Mouse (Mus musculus): ENCODE measurements at regions not wholly inside any gene's neighbourhood (a gene's known extent, or its start where the extent isn't known, plus 50 kb on each side); places are given as distances from the start of the nearest gene placed in this dataset.
"Not testable (repeated sequence)": the region's sequence is repeated elsewhere in the genome, so short reads cannot be mapped to it uniquely, and the experiment has no call there.

- DNase-seq (ENCODE audit: low spot score), result no peak
Observed at GRCm38 (mm10) chr11:52460190-52460780, 64.1 kb downstream of the 9530068E07Rik start.

- DNase-seq (ENCODE audit: low spot score), result not testable (repeated sequence)
Observed at GRCm38 (mm10) chr11:52471128-52471527, 74.9 kb downstream of the 9530068E07Rik start.

DNA sequence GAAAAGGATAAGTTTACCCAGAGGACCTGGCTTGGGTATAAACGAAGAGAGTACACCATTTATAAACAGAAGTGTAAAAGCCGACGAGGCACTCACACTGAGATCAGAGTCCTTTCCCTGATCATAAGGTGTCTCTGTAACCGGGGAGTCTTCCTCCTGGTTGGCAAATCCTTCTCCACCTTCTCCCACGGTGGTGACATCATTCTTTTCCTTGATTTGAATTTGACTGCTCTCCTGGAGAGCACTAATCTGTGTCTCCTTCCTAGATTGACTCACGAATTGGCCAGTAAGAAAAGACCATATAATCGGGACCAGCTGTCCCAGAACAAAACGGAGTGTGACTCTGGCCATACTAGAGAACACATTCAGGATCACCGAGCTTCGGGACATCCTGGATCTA lies 83.9 kb downstream of the 9530068E07Rik start:
- not testable (repeated sequence) for DNase-seq (ENCODE audit: low spot score)

GRCm38 (mm10) chr11:52480694-52481093 lies 84.5 kb downstream of the 9530068E07Rik start:
- not testable (repeated sequence) for DNase-seq (ENCODE audit: low spot score)

GRCm38 (mm10) chr11:52483534-52483933 lies 87.3 kb downstream of the 9530068E07Rik start:
- not testable (repeated sequence) for DNase-seq (ENCODE audit: low spot score)

- DNase-seq (ENCODE audit: low spot score), result not testable (repeated sequence)
Observed at GRCm38 (mm10) chr11:52488538-52488937, 92.3 kb downstream of the 9530068E07Rik start.

DNA sequence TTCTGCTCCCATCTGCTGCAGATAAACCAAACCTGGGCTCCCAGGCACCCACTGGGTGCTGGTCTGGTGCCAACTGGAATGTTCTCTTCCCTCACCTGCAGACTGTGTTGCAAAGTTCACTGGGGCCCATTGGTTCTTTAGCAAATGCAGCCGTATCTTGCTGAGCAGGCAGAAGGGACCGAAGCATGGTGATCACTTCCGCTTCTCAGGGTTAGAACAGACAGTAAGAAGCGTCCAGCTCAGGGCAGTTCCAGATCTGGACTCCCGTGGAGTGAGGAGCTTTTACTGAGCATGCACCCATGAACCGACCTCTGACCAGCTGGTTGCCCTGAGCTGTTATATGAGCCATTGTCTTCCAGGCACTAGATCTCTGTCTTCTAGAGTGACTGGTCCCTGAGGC lies 97.1 kb downstream of the 9530068E07Rik start:
- DNase-seq (ENCODE audit: low spot score), result no peak

GRCm38 (mm10) chr11:52496908-52497307 lies 100.7 kb downstream of the 9530068E07Rik start:
- no peak for DNase-seq (ENCODE audit: low spot score)

DNA sequence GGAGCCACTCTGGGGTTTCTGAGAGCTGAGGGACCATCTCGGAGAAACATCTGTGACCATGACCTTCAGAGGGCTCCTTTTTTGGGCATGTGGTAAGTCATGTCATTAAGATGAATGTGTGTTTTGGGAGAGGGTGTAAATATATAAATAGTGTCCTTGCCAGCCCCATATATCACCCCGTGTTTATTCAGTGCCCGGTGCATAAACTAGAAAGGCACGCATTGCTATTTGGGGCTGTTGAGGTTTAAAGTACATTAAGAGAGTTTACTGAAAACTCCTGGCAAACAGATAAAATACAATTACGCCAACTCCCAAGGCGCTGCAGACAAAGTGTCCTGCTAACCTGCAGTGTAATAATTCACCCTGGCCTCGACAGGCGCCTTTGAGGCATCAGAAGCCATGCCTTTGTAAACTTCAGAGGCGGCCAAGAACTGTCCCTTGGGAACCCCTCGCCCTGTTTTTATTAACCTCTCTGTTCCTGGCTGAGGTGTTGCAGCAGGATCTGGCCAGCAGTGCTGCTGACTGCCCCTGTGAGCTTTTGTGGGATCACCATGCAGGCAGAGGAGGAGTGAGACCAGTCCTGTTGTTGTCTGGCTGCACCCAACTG lies 106.6 kb downstream of the 9530068E07Rik start:
- no peak for DNase-seq (ENCODE audit: low spot score)

- DNase-seq (ENCODE audit: low spot score), result no peak
Observed at GRCm38 (mm10) chr11:52511831-52512297, 115.6 kb downstream of the 9530068E07Rik start.

- DNase-seq (ENCODE audit: low spot score), result peak; percentile 60
Observed at GRCm38 (mm10) chr11:52517330-52517729, 121.1 kb downstream of the 9530068E07Rik start.

GRCm38 (mm10) chr11:52519877-52520276 lies 123.6 kb downstream of the 9530068E07Rik start:
- DNase-seq (ENCODE audit: low spot score), result no peak

DNA sequence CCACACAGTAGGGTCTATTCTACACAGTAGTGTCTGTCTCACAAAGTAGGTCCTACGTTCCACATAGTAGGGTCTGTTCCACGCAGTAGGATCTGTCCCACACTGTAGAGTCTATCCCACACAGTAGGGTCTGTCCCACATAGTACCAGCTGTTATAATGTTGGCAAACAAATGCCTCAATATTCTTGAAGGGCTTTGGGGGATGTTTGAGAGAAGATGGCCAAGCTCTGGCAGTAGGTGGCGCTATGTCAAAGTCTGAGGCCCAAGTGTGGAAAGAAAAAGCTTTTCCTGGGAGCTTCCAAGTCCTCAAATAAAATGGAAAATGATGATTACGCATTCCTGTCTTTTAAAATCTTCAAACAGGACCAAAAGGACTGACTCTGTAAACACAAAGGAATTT lies 125.7 kb downstream of the 9530068E07Rik start:
- peak; percentile 84 for DNase-seq (ENCODE audit: low spot score)

DNA sequence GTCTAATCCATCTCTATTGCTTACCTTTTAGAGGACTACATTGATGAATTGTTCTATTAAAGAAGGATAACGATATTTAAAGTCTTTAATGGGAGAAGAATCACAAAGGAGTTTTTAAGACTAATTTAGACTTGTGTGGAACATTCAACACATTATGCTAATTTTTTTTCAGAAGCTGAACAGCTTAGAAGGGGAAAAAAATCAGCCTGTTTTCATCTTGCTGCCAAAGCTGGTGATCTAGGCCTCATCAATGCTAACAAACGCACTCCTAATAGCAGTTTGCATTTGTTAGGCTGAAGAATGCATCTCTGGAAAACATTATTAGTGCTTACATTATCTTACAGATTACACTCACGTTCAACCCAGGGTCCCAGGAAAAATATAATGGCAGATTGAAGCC lies 126.2 kb downstream of the 9530068E07Rik start:
- DNase-seq (ENCODE audit: low spot score), result no peak

GRCm38 (mm10) chr11:52523191-52523590 lies 127.0 kb downstream of the 9530068E07Rik start:
- no peak for DNase-seq (ENCODE audit: low spot score)

GRCm38 (mm10) chr11:52523671-52524070 lies 127.4 kb downstream of the 9530068E07Rik start:
- DNase-seq (ENCODE audit: low spot score), result no peak

GRCm38 (mm10) chr11:52525446-52525845 lies 129.2 kb downstream of the 9530068E07Rik start:
- no peak for DNase-seq (ENCODE audit: low spot score)

GRCm38 (mm10) chr11:52526306-52526705 lies 130.1 kb downstream of the 9530068E07Rik start:
- DNase-seq (ENCODE audit: low spot score), result no peak

- no peak for DNase-seq (ENCODE audit: low spot score)
Observed at GRCm38 (mm10) chr11:52533379-52533778, 137.2 kb downstream of the 9530068E07Rik start.

- DNase-seq (ENCODE audit: low spot score), result no peak
Observed at GRCm38 (mm10) chr11:52534586-52534985, 138.4 kb downstream of the 9530068E07Rik start.

- no peak for DNase-seq (ENCODE audit: low spot score)
Observed at GRCm38 (mm10) chr11:52536211-52536610, 140.0 kb downstream of the 9530068E07Rik start.

GRCm38 (mm10) chr11:52536841-52537240 lies 140.6 kb downstream of the 9530068E07Rik start:
- no peak for DNase-seq (ENCODE audit: low spot score)

DNA sequence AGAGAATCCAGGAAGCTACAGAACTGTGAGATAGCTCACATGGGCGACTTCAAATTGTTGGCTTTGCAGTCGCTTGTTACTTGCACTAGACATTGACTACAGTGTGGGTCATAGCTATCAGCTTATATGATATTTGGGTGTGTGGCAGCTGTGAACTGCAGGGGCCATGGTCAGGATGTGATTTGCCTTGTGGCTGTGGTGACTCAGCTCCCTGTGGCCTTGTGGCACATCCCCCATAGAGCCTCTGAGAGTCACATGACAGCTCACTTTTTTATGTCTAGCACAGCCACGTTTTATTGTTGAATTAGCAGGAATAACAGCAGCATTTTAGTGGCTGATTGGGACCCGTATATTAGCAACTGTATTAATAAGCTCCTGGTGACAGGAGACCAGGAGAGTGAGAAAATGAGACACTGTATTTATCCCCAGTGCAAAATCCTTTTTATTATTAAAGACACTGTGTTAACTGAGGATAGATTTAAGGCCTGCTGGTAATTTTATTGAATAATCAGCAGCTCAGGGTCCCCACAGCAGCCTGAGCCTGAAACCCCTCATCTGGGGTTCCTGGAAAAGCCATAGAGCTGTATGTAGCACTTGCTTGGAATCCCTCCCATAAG lies 141.7 kb downstream of the 9530068E07Rik start:
- DNase-seq (ENCODE audit: low spot score), result no peak
